Mouse (Mus musculus) olfactory bulb, adult 2 months (tissue): ENCODE measurements around the gene Col4a5.

ENCODE experiments used
- CTCF ChIP-seq: fragments of 200-500 bp; IDR thresholded peaks from 2 replicates; pipeline ENCODE4 v1.5.1; 2012; ENCODE audit warnings: low read depth, mild to moderate bottlenecking, low read length, moderate library complexity; ENCODE audit not compliant: insufficient read depth
- POLR2A ChIP-seq: fragments of 200-500 bp; IDR thresholded peaks from 2 replicates; pipeline ENCODE4 v1.6.1; 2012; ENCODE audit warnings: mild to moderate bottlenecking, low read depth, low read length, moderate library complexity; ENCODE audit not compliant: insufficient read depth

GRCm38 (mm10) chrX:141436780-141437179 lies 38.4 kb upstream of the Col4a5 start:
- no peak for TF ChIP-seq CTCF
- no peak for TF ChIP-seq POLR2A
